Mouse (Mus musculus) testis, adult 2 months (tissue): ENCODE measurements at regions not wholly inside any gene's neighbourhood (a gene's known extent, or its start where the extent isn't known, plus 50 kb on each side); places are given as distances from the start of the nearest gene placed in this dataset.

Experiments used
- CTCF ChIP-seq: fragments of 200-500 bp; IDR thresholded peaks from 2 replicates; pipeline ENCODE4 v1.5.1; 2012; ENCODE audit warnings: low read depth, mild to moderate bottlenecking, inconsistent platforms, low read length, moderate library complexity; ENCODE audit not compliant: control insufficient read depth, insufficient read depth, insufficient replicate concordance
- POLR2A ChIP-seq: fragments of 200-500 bp; IDR thresholded peaks from 2 replicates; pipeline ENCODE4 v1.6.1; 2012; ENCODE audit warnings: low read depth, mild to moderate bottlenecking, inconsistent platforms, low read length, moderate library complexity; ENCODE audit not compliant: control insufficient read depth

DNA sequence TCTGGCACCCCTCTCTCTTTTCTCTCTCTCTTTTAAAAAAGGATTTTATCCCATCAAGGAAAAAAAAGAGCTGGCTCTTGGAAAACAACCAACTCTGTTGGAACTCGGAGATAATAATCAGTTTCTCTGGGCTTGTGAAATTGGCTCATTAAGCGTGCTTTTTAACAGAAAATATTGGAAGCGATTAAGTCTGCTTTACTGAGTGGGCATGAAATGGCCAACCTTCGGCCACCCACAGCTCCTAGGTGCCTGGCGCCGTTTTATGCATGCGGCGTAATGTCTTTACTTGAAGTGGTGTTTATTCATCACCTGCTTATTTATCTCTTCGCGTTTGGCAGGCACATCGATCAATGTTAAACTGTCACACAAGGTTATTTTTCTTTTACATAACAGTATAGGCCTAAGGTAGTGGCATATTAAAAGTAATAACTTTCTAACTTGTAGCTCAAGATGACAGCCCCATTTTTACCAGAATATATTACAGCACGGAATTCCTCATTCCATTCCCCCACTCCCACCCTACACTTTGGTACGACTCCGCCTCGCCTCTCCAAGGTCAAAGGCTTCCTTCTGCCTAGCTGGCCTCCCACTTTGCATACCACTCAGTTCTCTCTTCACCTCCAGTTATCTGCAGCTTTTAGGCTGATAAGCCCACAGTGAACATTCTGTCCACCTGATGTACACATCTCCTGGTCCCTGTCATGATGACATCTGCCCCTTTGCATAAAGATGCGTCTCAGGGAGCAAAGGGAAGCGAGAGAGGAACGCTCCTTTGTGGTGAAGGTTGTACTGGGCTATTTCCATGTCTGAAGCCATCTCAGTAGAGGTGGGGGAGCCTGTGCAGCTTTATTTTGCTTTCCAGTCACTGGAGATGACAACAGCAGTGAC is 368.5 kb upstream of the Vrk2 start:
- TF ChIP-seq CTCF (no peak), POLR2A (no peak)
